Mouse (Mus musculus) urinary bladder, adult 2 months (tissue): ENCODE data around the gene Ccdc88b. TPM values are rescaled to one million over a fixed set of nuclear protein-coding genes. Genes with fewer than 3 reads are reported as not detected.

ENCODE experiments used
- DNase-seq: peaks from one replicate; pipeline ENCODE4 v3.0.0; 2022; ENCODE audit warnings: low spot score
- polyA plus RNA-seq: library from polyadenylated mRNA; depleted of rRNA; stranded (reverse); fragments of >200 nt; gene quantifications from 2 replicates; pipeline ENCODE4 v1.2.3, GENCODE M21; 2012; rRNA removed

Ccdc88b gene
- polyA plus RNA-seq, 1 experiment, result 3.2 TPM

- no peak for DNase-seq
Observed at GRCm38 (mm10) chr19:6829870-6830555, 28.0 kb downstream of the Ccdc88b start.

GRCm38 (mm10) chr19:6829069-6829468, 28.9 kb downstream of the Ccdc88b start:
- no peak for DNase-seq

GRCm38 (mm10) chr19:6826601-6827000, 31.4 kb downstream of the Ccdc88b start:
- DNase-seq, result no peak

- no peak for DNase-seq
Observed at GRCm38 (mm10) chr19:6825384-6825783, 32.6 kb downstream of the Ccdc88b start.

- DNase-seq, result no peak
Observed at GRCm38 (mm10) chr19:6820538-6821195, 37.3 kb downstream of the Ccdc88b start.

GRCm38 (mm10) chr19:6819143-6819827, 38.7 kb downstream of the Ccdc88b start:
- no peak for DNase-seq

GRCm38 (mm10) chr19:6814958-6815357, 43.1 kb downstream of the Ccdc88b start:
- DNase-seq, result no peak

GRCm38 (mm10) chr19:6814366-6814765, 43.6 kb downstream of the Ccdc88b start:
- no peak for DNase-seq

Other genes with a start within 250 kb of the Ccdc88b start
- 34.6 and 37.5 TPM in 2 replicates for gene Rps6ka4, start 17.6 kb downstream of the Ccdc88b start, polyA plus RNA-seq
- gene Trmt112, start 51.5 kb upstream of the Ccdc88b start, polyA plus RNA-seq, result 114 and 126 TPM in 2 replicates
- 308 and 425 TPM in 2 replicates for gene Prdx5, start 51.9 kb upstream of the Ccdc88b start, polyA plus RNA-seq
- gene Esrra, start 63.6 kb upstream of the Ccdc88b start, polyA plus RNA-seq, result 55.8 and 59.1 TPM in 2 replicates
- 3.6 and 4.1 TPM in 2 replicates for gene Catsperz, start 67.2 kb upstream of the Ccdc88b start, polyA plus RNA-seq
- gene Kcnk4, start 76.3 kb upstream of the Ccdc88b start, polyA plus RNA-seq, result 1.6 and 1.8 TPM in 2 replicates
- 67.2 and 75.9 TPM in 2 replicates for gene Bad, start 83.7 kb upstream of the Ccdc88b start, polyA plus RNA-seq
- 46.3 and 52.2 TPM in 2 replicates for gene Gpr137, start 84.3 kb upstream of the Ccdc88b start, polyA plus RNA-seq
- 100 and 132 TPM in 2 replicates for gene Ppp1r14b, start 116.8 kb upstream of the Ccdc88b start, polyA plus RNA-seq
- 83.5 and 88.1 TPM in 2 replicates for gene Plcb3, start 118.3 kb upstream of the Ccdc88b start, polyA plus RNA-seq
- 83.0 and 89.1 TPM in 2 replicates for gene Fkbp2, start 122.3 kb upstream of the Ccdc88b start, polyA plus RNA-seq
- gene Vegfb, start 129.4 kb upstream of the Ccdc88b start, polyA plus RNA-seq, result 48.1 and 76.3 TPM in 2 replicates
- gene Dnajc4, start 134.4 kb upstream of the Ccdc88b start, polyA plus RNA-seq, result 61.7 and 65.2 TPM in 2 replicates
- 32.6 and 37.4 TPM in 2 replicates for gene Nudt22, start 137.9 kb upstream of the Ccdc88b start, polyA plus RNA-seq
- 22.9 and 28.4 TPM in 2 replicates for gene Trpt1, start 137.9 kb upstream of the Ccdc88b start, polyA plus RNA-seq
- gene Fermt3, start 161.3 kb upstream of the Ccdc88b start, polyA plus RNA-seq, result 13.9 and 15.7 TPM in 2 replicates
- 82.9 and 85.9 TPM in 2 replicates for gene Stip1, start 181.8 kb upstream of the Ccdc88b start, polyA plus RNA-seq
- 23.7 and 26.2 TPM in 2 replicates for gene Macrod1, start 198.6 kb upstream of the Ccdc88b start, polyA plus RNA-seq
- 0.37 and 0.66 TPM in 2 replicates for gene Flrt1, start 247.5 kb upstream of the Ccdc88b start, polyA plus RNA-seq